Mouse (Mus musculus): ENCODE data around the gene Nat10. TPM values are rescaled to one million over a fixed set of nuclear protein-coding genes. Genes with fewer than 3 reads are reported as not detected.

Nat10 gene
- total RNA-seq, 2 experiments from 2014 or later = 57.0 to 124 TPM

DNA sequence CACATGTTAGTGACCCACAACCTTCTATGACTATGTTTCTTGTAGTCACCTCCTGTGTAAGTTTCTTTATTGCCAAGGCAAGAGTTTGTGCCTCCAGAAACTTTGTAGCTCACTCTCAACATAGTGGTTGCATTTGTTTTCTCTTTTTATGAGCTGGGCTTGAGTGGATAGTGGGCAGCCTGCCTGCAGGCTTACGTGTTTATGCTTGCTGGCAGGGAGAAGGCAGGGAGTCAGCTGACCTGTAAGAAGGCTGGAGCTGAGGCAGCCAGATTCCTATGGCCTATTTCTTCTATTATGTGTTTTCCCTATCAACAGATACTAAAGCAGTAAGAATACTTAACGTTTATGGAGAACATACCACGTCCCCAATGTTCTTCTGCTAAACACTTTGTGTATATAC is 64.9 kb downstream of the Nat10 start:
- ATAC-seq (replicated peaks; ENCODE audit: poor library complexity, severe bottlenecking) = no peak

DNA sequence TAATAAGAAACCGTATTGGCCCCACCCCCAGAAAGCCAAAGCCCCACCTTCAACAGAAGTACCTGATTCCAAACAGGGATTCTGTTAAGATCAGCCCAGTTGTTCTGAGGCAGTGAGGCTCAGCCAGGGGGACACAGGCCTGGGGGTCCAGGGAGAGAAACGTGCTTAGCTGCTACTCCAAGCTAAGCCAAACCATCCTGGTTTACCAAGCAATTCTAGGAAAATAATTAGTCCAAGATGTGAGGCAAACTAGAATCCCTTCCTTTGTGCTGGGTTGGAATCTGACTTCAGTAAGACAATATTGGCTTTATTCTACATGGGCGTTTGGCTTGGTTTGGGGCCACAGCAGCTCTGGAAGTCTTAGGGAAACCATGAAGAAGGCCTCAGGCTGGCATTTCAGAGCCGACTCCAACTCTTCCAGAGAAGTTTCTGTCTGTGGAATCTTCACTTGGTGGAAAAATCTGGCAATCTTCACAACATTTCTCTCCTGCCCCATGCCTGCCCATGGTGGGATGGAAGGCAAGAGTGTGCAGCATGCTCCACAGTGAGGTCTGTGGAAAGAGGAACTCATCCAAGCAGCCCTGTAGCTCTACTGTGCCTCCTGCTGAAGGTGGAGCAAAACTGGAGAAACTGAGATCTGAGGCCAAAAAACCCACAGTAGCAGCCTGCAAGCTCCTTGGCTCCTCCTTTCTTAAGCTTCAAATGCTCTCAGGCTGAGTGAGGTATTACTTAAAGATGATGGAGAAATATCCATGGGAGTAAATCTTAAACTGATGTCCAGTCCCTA is 66.1 kb downstream of the Nat10 start:
- ATAC-seq (replicated peaks; ENCODE audit: poor library complexity, severe bottlenecking) = peak; percentile 56; the same call in 1 of the 2 replicates

DNA sequence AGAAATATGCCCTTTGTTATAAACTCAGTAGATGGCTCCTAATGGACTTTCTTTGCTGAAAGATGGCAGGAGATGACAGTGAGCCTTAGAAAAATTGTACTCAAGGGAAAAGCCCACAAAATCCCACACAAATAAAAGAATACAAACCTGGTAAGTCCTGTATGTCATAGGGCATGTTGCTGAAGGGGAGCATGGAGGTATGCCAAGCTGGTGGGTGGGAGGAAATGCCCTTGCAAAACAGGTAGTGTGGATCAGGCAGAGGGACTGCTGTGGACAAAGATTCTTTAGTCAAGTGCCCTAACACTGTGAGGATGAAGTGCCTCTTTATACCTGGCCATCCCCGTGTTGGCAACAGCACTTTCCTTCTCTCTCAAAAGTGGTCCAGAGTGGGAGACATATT is 68.3 kb downstream of the Nat10 start:
- ATAC-seq (replicated peaks; ENCODE audit: poor library complexity, severe bottlenecking) = no peak

DNA sequence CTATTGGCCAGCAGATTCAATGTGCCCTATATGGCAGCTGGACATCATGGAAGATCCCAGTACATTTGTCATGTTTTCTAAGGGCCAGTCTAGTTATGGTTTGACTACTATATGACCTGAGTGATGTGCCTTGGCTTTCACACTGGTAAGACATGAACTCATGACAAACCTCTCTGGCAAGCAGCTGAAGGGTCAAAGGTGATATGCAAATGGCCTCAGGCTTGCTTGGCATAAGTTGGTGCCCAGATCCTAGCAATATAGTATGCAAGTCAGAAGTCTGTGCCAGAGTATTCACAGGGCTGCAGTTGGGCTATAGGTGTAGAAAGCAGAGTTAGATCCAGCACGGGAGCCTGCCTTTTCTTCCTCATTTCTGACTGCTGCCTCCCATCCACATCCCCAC is 69.8 kb downstream of the Nat10 start:
- ATAC-seq (replicated peaks; ENCODE audit: poor library complexity, severe bottlenecking) = no peak

DNA sequence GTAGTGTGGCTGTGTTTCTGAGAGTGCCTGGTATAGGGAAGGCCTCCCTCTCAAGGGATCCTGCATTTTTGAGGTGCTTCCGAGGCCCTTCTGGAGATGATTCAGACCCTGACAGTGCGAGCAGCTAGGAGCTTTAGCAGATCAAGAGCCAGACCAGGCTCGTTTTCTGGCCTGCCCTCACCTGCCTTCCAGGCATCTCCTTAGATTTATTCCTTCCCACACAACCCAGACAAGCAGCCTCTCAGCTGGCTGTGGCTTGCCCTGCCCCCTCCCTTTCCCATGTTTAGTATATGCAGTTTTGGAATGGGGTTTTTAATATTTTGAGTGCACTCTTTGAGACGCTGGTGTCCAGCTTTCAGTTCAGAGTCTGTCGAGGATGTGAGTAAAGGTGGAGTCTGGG is 70.2 kb downstream of the Nat10 start:
- no peak for ATAC-seq (replicated peaks; ENCODE audit: poor library complexity, severe bottlenecking)

DNA sequence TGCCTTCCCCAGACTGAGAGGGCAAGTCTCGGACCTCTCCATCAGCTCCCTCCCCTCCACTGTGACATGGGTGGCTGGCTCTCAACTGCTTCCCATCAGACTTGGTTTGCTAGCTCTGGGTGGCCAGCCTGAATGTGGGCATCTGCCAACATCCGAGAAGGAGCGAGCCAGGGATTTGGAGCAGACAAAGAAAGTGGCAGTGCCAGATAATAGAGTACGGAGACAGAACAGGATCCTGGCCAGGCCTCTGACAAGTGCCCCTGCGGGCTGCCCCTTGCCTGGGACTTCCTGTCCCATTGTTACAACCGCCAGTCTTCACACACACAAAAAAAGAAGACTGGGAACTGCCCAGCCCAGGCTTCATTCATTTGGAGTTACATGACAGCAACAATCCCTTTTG is 70.6 kb downstream of the Nat10 start:
- no peak for ATAC-seq (replicated peaks; ENCODE audit: poor library complexity, severe bottlenecking)

DNA sequence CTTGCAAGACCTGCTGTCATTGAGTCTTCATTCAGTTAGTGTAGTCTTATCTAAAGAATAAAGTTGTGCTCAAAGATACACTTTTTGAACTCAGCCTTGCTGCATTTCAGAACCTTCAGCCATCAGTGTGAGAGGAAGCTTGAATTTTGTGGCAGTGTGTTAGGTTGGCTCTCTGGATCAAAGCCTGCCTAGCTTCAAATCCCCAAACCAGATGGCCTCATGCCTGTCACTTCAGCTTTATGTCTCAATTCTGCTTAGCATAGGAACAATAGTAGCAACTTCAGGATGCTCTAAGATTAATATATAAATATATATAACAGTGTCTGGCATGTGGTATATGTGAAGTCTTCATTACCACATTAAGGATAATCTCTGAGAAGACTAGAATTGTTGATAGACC is 73.2 kb downstream of the Nat10 start:
- ATAC-seq (replicated peaks; ENCODE audit: poor library complexity, severe bottlenecking) = no peak

DNA sequence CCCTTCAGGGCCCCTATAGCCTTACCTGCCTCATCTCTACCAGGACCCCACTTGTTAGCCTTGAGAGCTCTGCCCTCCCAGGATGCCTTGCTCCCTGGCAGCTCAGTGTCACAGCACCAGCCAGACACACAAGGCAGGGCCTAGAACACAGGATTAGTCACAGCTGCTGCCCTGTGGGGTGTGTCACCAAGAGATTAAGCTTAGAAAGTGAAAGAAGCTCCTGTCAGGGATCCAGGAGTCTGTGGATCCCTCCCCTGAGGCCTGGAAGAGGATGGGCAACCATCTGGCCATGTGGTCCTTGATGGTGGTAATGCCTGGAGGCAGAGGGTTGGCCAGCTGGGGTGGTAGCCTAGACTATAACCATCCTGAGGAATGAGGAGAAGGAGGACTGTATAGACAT is 73.9 kb downstream of the Nat10 start:
- ATAC-seq (replicated peaks; ENCODE audit: poor library complexity, severe bottlenecking) = no peak

DNA sequence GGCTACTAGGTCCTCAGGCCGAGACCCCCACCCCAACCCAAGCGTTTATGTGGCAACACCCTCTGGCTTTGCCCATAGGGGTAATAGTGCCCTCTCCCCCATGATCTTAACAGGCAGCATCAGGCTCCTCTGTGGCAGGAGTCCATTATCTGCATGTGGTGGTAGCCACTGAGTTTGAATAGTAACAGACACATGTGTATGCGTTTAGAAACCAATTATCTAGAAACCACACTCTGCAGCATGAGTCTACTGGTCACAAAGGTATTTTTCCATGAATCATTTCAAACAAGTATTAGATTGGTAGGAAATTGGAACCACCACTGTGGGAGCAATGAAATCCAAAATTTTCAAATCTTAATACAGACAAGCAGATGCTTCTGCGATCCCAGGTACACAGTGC is 75.5 kb downstream of the Nat10 start:
- no peak for ATAC-seq (replicated peaks; ENCODE audit: poor library complexity, severe bottlenecking)

DNA sequence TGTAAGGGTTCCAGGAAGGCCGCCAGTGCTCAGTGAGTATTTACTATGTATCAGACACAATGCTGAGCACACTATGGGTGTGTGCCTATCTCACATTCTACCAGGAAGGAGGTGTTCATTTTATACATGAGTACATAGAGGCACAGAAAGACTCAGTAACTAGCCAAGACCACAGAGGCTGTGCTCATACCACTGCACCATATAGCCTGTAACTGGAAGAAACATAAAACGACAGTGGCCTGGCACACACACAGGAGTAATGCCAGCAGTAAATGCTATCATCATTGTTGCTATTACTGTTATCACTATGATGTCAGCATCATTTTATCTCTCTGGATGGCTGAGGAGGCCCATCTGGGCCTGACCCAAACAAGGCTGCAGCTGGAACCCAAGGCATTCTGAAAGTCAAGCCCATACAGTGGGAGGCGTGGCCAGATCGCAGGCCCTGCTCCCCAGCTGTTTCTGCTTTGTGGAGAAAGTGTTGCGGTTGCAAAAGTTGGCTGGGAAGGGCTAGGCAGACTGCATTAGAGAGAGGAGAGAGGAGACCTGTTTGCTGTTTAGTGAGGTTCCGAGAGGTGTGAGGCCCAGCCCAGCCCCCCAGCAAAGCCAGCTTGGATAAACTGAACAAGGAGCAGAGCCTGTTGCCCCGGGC is 76.0 kb downstream of the Nat10 start:
- ATAC-seq (replicated peaks; ENCODE audit: poor library complexity, severe bottlenecking) = peak; percentile 28; the same call in 1 of the 2 replicates

DNA sequence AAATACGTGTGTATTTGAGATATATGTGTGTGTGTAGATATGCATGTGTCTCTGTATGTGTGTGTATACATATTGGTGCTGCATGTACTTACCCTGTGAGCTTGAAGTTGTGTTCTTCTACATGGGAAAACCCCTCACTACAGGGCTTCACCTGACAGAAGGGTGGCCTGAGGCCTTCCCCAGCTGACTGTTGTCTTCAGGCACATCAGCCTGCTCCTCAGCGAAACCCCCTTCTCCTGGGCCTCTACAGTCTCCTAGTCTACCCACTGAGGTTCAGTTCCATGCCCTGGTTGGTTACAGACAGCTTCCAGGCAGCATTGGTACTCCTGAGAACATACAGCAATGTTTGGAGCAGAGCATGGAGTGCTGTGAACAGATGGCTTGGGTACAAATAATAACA is 76.6 kb downstream of the Nat10 start:
- no peak for ATAC-seq (replicated peaks; ENCODE audit: poor library complexity, severe bottlenecking)

DNA sequence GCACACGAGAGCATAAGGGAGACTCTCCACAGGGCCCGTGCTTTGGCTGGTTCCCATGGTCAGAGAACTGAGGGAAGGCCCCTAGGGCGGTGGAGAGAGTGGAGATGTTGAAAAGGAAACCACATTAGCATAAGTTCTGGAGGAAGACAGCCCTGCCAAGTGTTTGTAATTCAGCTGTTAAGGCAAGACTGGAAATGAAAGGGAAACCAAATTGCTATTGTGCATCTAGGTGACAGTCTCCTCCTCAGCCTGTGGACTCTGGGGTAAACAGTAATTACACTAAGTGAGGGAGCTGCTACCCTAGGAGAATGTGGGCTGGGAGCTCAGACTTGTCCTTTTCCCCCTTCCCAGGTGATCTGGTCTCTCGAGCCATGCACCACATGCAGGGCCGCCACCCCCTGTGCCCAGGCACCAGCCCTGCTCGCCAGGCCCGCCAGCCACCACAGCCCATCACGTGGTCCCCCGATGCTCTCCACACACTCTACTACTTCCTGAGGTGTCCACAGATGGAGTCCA is 78.1 kb downstream of the Nat10 start:
- peak; percentile 67 for ATAC-seq (replicated peaks; ENCODE audit: poor library complexity, severe bottlenecking)

DNA sequence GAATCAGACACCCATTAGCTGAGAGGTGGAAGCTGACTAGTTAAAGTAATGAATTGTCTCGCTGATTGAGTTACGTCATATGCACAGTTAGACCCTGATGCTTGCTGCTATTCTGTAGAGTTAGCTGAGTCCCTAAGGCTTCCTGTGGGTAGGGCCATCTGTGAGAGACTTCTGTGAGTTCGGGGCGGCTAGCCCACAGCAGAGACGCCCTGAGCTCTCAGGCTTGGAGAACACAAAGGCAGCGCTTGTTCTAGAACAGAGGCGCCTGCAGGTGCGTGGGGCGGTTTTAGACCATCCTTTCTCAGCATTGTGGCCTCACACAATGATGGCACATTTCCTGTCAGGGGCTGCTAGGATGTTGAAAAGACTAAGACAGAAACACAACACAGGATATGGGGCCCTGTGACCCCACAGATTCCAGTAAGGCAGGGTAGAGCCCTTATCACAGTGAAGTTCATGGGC is 78.8 kb downstream of the Nat10 start:
- peak; percentile 38 for ATAC-seq (replicated peaks; ENCODE audit: poor library complexity, severe bottlenecking)

DNA sequence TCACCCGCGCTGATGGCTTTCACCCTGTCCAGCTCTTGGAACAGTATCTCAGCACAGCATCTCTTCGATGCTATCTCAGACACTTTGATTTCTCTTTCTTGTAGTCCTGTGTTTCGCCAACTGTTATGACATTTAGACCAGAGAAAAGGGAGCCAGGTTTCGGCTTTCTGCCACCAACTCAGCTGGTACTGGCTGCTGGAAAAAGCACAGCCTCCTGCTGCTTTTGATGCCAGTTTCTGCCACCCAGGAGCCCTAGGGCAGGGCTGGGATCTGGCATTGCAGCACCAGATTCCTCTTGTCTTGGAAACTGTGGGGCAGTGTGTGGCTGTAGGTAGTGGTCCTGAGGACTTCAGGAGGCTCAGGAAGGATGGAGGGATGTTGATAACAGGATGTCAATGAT is 79.9 kb downstream of the Nat10 start:
- no peak for ATAC-seq (replicated peaks; ENCODE audit: poor library complexity, severe bottlenecking)

DNA sequence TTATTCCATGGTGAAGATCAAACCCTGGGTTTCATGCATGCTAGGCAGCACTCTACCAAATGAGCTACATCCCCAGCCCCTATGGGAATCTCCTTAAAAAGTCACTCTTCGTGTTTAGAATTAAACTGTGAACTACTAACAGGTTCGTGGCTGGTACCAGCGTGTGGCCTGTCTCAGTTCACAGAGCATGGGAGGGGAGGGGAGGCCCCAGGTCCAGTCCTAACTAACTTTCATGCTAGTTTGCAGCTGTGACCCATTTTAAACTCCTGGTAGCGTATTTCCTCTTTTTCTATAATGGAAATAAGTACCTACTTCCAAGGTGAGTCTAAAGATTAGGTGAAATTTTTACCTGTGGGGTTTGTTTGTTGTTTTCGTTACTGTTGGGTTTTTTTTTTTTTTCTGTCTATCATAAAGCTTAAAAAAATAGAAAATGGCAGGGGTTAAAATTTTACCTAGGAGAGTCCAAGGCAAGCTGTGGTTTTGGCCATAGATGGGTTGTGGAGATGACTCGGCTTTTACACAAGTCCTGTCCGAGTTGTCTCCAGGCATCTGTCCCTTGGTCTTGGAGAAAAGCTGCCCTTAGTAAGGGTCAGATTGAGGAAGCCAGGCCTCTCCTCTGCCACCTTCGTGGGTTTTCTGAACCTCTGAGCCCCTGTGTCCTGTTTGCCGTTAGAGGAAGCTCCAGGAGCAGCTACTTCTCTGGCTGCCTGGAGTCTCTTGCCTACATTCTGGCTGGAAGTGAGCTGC is 80.5 kb downstream of the Nat10 start:
- 0 out of 2 replicates have a peak, but pooled peaks have one; percentile 12 for ATAC-seq (replicated peaks; ENCODE audit: poor library complexity, severe bottlenecking)

DNA sequence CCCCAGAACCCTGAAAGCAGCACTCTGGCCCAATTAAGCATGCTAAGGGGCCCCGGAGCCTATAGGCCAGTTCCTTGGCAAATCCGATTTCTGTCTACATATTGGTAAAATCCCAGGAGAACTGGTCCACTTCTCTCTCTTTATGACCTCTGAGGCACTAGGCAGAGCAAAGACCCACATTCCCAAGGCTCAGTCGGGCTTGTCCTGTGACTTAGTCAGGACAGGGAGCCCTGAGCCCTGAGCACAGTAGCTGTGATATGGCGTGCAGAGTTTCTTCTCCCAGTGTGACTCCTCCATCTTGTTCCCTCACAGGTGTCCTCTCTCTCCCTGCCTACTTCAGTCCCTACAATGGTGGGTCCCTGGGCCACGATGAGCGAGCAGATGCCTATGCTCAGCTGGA is 82.6 kb downstream of the Nat10 start:
- no peak for ATAC-seq (replicated peaks; ENCODE audit: poor library complexity, severe bottlenecking)

DNA sequence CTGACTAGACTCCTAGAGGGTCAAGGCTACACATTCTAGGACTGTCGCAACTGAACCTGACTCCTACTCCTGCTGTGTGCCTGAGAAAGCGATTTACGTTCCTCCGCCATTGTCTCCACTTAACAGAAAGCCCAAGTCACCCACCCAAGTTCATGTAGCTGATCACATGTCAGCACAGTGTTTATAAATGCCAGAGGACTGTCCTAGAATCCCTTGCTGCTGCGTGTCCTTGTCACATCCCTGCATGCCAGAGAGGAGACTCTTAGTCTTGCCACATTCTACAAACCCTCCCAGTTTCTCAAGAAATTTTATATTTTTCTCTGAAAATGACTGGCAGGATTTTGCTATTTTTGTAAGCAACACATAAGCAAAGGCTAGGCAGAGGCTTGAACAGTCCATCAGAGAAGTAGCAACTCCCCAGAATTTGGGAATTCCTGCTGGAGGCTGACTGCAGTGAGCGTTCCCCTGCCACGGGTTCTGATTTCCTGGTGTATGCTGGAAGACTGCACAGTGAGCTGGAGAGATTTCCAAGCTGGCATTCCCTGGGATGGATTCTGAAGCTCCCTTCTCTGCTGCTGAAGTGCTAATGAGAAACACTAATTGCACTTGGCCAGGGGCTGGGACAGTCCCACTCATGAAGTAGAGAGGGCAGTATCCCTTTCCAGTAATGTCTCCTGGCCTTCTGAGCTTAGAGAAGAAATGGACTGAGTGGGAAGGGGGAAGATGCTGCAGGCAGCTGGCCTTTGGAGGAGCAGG is 83.3 kb downstream of the Nat10 start:
- no peak for ATAC-seq (replicated peaks; ENCODE audit: poor library complexity, severe bottlenecking)

DNA sequence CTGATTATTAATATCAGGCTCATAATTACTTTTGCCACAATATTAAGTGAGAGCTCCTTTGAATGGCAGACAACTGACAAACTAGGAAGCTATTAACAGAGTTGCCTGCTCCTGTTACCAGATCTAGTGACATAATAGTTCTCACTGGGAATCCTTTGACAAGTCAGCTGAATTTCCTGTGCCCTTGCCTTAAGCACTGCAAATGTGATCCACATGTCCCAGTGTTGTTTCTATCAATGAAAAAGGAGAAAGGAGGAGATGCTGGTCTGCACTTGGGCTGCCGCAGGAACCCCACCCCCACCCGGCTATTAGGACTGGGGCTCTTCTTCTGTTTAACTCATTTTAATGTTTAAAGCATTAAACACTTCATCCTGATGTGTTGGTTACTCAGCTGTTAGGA is 84.3 kb downstream of the Nat10 start:
- no peak for ATAC-seq (replicated peaks; ENCODE audit: poor library complexity, severe bottlenecking)

DNA sequence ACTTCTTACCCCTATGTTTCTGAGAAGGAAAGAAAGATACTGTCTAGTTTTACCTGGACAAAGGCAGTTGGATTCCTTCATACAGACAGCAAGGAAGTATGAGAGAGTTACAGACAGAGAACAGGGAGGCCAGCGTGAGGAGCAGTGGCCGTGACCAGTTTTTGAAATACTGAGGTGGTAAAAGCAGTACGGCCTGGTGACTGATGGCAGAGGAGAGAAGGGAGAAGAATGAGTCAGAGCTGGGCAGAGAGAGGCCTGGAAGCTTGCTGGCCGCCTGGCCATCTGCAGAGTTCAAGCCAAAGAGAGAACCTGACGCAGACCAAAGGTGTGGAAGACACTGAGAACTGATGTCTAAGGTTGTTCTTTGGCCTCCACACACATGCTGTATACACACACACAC is 85.7 kb downstream of the Nat10 start:
- ATAC-seq (replicated peaks; ENCODE audit: poor library complexity, severe bottlenecking) = no peak

DNA sequence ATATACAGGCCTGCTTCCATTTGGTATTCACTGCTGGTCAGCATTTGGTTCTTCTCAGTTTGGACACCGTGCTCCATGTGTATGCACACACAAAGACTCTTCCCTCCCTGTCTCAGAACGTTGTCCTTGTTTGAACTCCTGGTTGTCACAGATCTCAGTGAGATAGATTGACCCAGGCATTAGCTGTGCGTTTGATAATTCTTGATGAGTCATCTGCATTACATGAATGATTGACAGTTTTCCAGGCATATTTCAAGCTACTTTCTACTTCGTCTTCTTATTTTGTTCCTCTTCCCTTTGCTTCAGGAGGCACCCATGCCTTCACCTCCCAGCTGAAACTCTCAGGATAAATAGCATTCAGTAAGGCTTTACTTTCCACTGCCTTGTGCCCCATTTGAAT is 87.5 kb downstream of the Nat10 start:
- ATAC-seq (replicated peaks; ENCODE audit: poor library complexity, severe bottlenecking) = peak; percentile 43

All from granulocyte monocyte progenitor cell, adult 5-6 weeks (primary cell).